Mouse (Mus musculus) thymus, postnatal 4 days (tissue): ENCODE results near the gene Gm49345.
"Not testable (repeated sequence)": the region's sequence is repeated elsewhere in the genome, so short reads cannot be mapped to it uniquely, and the experiment has no call there.

Source experiments
- DNase-seq: peaks from one replicate; pipeline ENCODE4 v3.0.0; 2021

Gene Gm49345

GRCm38 (mm10) chr13:67637294-67638007 lies at the start of gene Gm49345, which contains the start of gene Zfp729a:
Gm49345 (minus strand) TSS chr13:67637769.
Zfp729a (minus strand) TSS chr13:67637791.
- peak; percentile 81 for DNase-seq

GRCm38 (mm10) chr13:67686971-67687370 lies 49.4 kb upstream of the Gm49345 start, which contains the start of gene Zfp738:
Zfp738 (minus strand) TSS chr13:67687071.
- no peak for DNase-seq

- DNase-seq = not testable (repeated sequence)
These were observed 46.3 kb upstream of the Gm49345 start for GRCm38 (mm10) chr13:67683841-67684240.

- DNase-seq = peak; percentile 80
These were observed 45.6 kb upstream of the Gm49345 start for GRCm38 (mm10) chr13:67682959-67683735.

- DNase-seq = no peak
These were observed 37.3 kb upstream of the Gm49345 start for GRCm38 (mm10) chr13:67674902-67675301.

GRCm38 (mm10) chr13:67652496-67652895 lies 14.9 kb upstream of the Gm49345 start:
- no peak for DNase-seq

GRCm38 (mm10) chr13:67610108-67610507 lies 27.5 kb downstream of the Gm49345 start:
- DNase-seq = no peak

- peak; percentile 93 for DNase-seq
These were observed 28.3 kb downstream of the Gm49345 start, which contains the start of gene Zfp729b for GRCm38 (mm10) chr13:67609066-67609876. Zfp729b (minus strand) TSS chr13:67609707.

- no peak for DNase-seq
These were observed 64.9 kb downstream of the Gm49345 start for GRCm38 (mm10) chr13:67572591-67573189.

GRCm38 (mm10) chr13:67553730-67554129 lies 83.8 kb downstream of the Gm49345 start, which contains the start of gene Zfp748:
Zfp748 (minus strand) TSS chr13:67553830.
- DNase-seq = no peak

- DNase-seq = peak; percentile 86
These were observed 84.8 kb downstream of the Gm49345 start for GRCm38 (mm10) chr13:67552505-67553346.

- no peak for DNase-seq
These were observed 91.6 kb downstream of the Gm49345 start for GRCm38 (mm10) chr13:67545941-67546340.
